Mouse (Mus musculus): Measurements from ENCODE around the gene Ttll12.

GRCm38 (mm10) chr15:83582931-83583330, 12.0 kb downstream of the Ttll12 start:
- TF ChIP-seq POU5F1 (IDR thresholded peaks at IDR 0.05; ENCODE audit: borderline replicate concordance, low read length) (no peak), CTCF (conservative IDR thresholded peaks at IDR 0.05; ENCODE audit: low read length) (no peak), NANOG (IDR thresholded peaks at IDR 0.05; ENCODE audit: borderline replicate concordance, low read length) (no peak)
